Mouse (Mus musculus) embryonic fibroblast, embryonic 13.5 days (primary cell): Measurements from ENCODE around the gene Dip2b.

ENCODE experiments used
- CTCF ChIP-seq: IDR thresholded peaks from 2 replicates; pipeline ENCODE4 v1.5.1; 2011; ENCODE audit warnings: mild to moderate bottlenecking, control low read depth, low read length, moderate library complexity, borderline replicate concordance; ENCODE audit not compliant: insufficient read depth
- POLR2A ChIP-seq: IDR thresholded peaks from 2 replicates; pipeline ENCODE4 v1.6.1; 2011; ENCODE audit warnings: low read depth, mild to moderate bottlenecking, control low read depth, low read length, moderate library complexity

- TF ChIP-seq CTCF = no peak
- TF ChIP-seq POLR2A = no peak
These were observed 10.3 kb upstream of the Dip2b start for GRCm38 (mm10) chr15:100028133-100028532.
